Mouse (Mus musculus): ENCODE measurements around the gene Timm10. TPM values are rescaled to one million over a fixed set of nuclear protein-coding genes. Genes with fewer than 3 reads are reported as not detected.

Gene Timm10
- polyA plus RNA-seq (2015; fragmentation: Nextera tagmentation; extraction: Ambion mirVana): 69.8 and 75.2 TPM in 2 replicates

GRCm38 (mm10) chr2:84826488-84827282 is at the start of gene Timm10:
Gene Timm10, plus strand, starts transcription at chr2:84826997.
- Histone ChIP-seq H3K4me2 (ENCODE audit: low read length) (peak within 1 kb of the TSS; percentile 88), H3K9ac (ENCODE audit: low read depth, low read length) (peak within 1 kb of the TSS; percentile 62), H3K4me1 (ENCODE audit: control insufficient read depth, insufficient read depth, low read length) (peaks cover 11% of the 10 kb centered on the region), H3K9me3 (replicated peaks; ENCODE audit: control insufficient read depth, low read length, poor library complexity, severe bottlenecking) (no peaks in the 10 kb centered on the region), H3K4me3 (ENCODE audit: low read depth, low read length) (peak within 1 kb of the TSS; percentile 89), H3K27ac (ENCODE audit: low read length) (peak within 1 kb of the TSS; percentile 72), H3K27me3 (ENCODE audit: control insufficient read depth, insufficient read depth, low read depth, low read length) (no peaks in the 10 kb centered on the region), H3K36me3 (ENCODE audit: control insufficient read depth, insufficient read depth, low read length) (peaks cover 2% of the 10 kb centered on the region; the same call in 1 of the 2 replicates)
- peak; percentile 95 for ATAC-seq
- under 1% methylated on average over 34 of the region's 34 CpGs for WGBS

DNA sequence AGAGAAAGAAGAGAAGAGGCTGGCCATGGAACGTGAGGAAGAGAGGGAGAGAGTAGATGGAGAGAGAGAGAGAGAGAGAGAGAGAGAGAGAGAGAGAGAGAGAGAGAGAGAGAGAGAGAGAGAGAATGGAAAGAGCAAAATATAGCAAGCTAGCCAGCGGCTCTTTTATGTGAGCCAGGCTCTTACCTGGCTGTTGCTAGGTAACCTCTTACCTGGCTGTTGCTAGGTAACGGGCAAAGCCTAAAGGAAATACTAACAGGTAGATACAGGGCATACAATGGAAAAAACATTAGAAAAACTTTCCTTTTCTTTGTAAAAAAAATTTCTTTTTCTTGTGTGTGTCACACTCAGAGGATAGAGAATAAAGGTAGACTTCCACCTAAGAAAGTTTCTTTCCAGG is 49.1 kb upstream of the Timm10 start:
- Histone ChIP-seq H3K4me1 (ENCODE audit: control insufficient read depth, insufficient read depth, low read length) (peaks cover 9% of the 10 kb centered on the region), H3K9ac (ENCODE audit: low read depth, low read length) (no peak overlapping the region), H3K27me3 (ENCODE audit: control insufficient read depth, insufficient read depth, low read depth, low read length) (no peaks in the 10 kb centered on the region), H3K9me3 (replicated peaks; ENCODE audit: control insufficient read depth, low read length, poor library complexity, severe bottlenecking) (no peaks in the 10 kb centered on the region), H3K36me3 (ENCODE audit: control insufficient read depth, insufficient read depth, low read length) (no peaks in the 10 kb centered on the region), H3K27ac (ENCODE audit: low read length) (peak overlapping the region; percentile 88), H3K4me3 (ENCODE audit: low read depth, low read length) (no peak overlapping the region), H3K4me2 (ENCODE audit: low read length) (peak overlapping the region; percentile 31; the same call in 1 of the 2 replicates)
- 42% methylated on average over 3 of the region's 3 CpGs for WGBS
- ATAC-seq: peak; percentile 90

- Histone ChIP-seq H3K27ac (ENCODE audit: low read length) (no peak overlapping the region), H3K9me3 (replicated peaks; ENCODE audit: control insufficient read depth, low read length, poor library complexity, severe bottlenecking) (no peaks in the 10 kb centered on the region), H3K27me3 (ENCODE audit: control insufficient read depth, insufficient read depth, low read depth, low read length) (no peaks in the 10 kb centered on the region), H3K4me3 (ENCODE audit: low read depth, low read length) (no peak overlapping the region), H3K9ac (ENCODE audit: low read depth, low read length) (no peak overlapping the region), H3K4me1 (ENCODE audit: control insufficient read depth, insufficient read depth, low read length) (peaks cover 9% of the 10 kb centered on the region), H3K4me2 (ENCODE audit: low read length) (no peak overlapping the region), H3K36me3 (ENCODE audit: control insufficient read depth, insufficient read depth, low read length) (no peaks in the 10 kb centered on the region)
- ATAC-seq: no peak
- WGBS: 68% methylated on average over 6 of the region's 6 CpGs
Observed at GRCm38 (mm10) chr2:84779210-84779609, 47.6 kb upstream of the Timm10 start.

DNA sequence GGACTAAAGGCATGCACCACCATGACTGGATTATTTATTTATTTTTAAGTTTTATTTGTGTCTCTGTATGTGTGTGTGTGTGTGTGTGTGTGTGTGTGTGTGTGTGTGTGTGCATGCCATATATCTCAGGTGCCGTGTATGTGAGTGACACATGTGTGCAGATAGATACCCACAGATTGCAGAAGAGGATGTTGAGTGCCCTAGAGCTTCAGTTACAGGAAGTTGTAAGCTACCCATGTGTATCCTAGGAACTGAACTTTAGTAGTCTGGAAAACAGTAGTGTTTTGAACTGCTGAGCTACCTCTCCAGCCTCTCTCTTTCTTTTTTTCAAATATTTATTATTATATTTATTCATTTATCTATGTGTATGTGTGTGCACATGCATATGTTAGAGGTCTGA is 43.5 kb upstream of the Timm10 start:
- Histone ChIP-seq H3K4me3 (ENCODE audit: low read depth, low read length) (no peak overlapping the region), H3K4me1 (ENCODE audit: control insufficient read depth, insufficient read depth, low read length) (no peaks in the 10 kb centered on the region), H3K27ac (ENCODE audit: low read length) (no peak overlapping the region), H3K27me3 (ENCODE audit: control insufficient read depth, insufficient read depth, low read depth, low read length) (no peaks in the 10 kb centered on the region), H3K9me3 (replicated peaks; ENCODE audit: control insufficient read depth, low read length, poor library complexity, severe bottlenecking) (no peaks in the 10 kb centered on the region), H3K4me2 (ENCODE audit: low read length) (no peak overlapping the region), H3K9ac (ENCODE audit: low read depth, low read length) (no peak overlapping the region), H3K36me3 (ENCODE audit: control insufficient read depth, insufficient read depth, low read length) (no peaks in the 10 kb centered on the region)
- no peak for ATAC-seq
- 100% methylated on average over 1 of the region's 1 CpGs for whole genome bisulfite sequencing

DNA sequence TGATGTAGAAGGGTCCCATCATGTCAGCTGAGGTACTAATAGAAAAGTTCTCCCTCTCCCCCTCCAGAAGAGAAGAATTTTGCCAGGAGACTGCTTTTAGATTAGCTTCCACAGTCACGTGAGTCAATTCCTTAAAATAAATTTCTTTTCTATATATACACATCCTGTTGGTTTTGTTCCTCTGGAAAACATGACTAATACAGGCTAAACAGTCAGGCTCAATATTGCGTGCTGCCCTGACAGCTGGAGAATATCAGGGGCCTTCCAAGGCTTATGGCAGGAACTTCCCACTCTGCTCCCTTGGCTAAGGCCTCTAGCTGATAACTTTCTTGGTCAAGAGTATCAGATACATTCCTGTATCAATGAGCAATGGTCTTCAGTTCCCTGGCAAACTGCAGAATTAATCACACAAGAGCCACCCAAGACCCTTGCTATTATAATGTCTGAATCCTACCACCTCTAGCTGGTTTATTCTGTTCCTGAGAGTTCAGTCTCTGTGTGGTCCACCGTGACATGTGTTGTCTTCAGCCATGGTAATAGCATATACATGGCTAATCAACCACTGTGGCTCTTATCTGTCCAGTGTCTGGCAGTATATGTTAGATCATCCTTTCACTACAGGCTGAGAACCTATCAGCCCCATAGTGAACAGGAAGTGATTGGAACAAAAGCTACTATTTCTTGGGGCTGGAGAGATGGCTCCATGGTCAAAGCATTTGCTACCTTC is 42.8 kb upstream of the Timm10 start:
- Histone ChIP-seq H3K4me3 (ENCODE audit: low read depth, low read length) (no peak overlapping the region), H3K9me3 (replicated peaks; ENCODE audit: control insufficient read depth, low read length, poor library complexity, severe bottlenecking) (no peaks in the 10 kb centered on the region), H3K9ac (ENCODE audit: low read depth, low read length) (no peak overlapping the region), H3K27ac (ENCODE audit: low read length) (no peak overlapping the region), H3K4me1 (ENCODE audit: control insufficient read depth, insufficient read depth, low read length) (no peaks in the 10 kb centered on the region), H3K4me2 (ENCODE audit: low read length) (no peak overlapping the region), H3K27me3 (ENCODE audit: control insufficient read depth, insufficient read depth, low read depth, low read length) (no peaks in the 10 kb centered on the region), H3K36me3 (ENCODE audit: control insufficient read depth, insufficient read depth, low read length) (no peaks in the 10 kb centered on the region)
- ATAC-seq: no peak
- WGBS: 90% methylated on average over 3 of the region's 3 CpGs

DNA sequence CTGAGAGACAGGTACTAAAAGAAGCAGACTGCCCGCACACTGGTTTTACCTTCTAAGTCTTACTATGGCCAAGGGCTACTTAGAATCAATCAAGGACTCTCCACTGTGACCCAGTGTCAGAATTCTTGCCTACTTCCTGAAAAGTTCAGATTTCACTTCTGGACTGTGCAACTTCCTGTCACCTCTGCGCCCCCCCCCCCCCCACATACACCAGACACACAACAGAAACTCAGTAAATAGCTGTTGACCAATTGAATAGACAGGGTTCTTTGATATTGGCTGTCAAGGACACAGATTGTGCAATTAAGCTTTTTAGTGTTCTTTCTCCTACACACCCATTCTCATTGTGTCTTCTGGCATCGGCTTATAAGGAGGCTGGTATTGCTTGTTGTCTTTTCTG is 38.5 kb upstream of the Timm10 start:
- no peaks in the 10 kb centered on the region for H3K4me1 ChIP-seq (ENCODE audit: control insufficient read depth, insufficient read depth, low read length)
- H3K4me2 ChIP-seq (ENCODE audit: low read length): no peak overlapping the region
- 88% methylated on average over 3 of the region's 3 CpGs for WGBS
- H3K4me3 ChIP-seq (ENCODE audit: low read depth, low read length): no peak overlapping the region
- no peaks in the 10 kb centered on the region for H3K36me3 ChIP-seq (ENCODE audit: control insufficient read depth, insufficient read depth, low read length)
- no peaks in the 10 kb centered on the region for H3K9me3 ChIP-seq (replicated peaks; ENCODE audit: control insufficient read depth, low read length, poor library complexity, severe bottlenecking)
- no peak for ATAC-seq
- no peak overlapping the region for H3K27ac ChIP-seq (ENCODE audit: low read length)
- H3K9ac ChIP-seq (ENCODE audit: low read depth, low read length): no peak overlapping the region
- no peaks in the 10 kb centered on the region for H3K27me3 ChIP-seq (ENCODE audit: control insufficient read depth, insufficient read depth, low read depth, low read length)

DNA sequence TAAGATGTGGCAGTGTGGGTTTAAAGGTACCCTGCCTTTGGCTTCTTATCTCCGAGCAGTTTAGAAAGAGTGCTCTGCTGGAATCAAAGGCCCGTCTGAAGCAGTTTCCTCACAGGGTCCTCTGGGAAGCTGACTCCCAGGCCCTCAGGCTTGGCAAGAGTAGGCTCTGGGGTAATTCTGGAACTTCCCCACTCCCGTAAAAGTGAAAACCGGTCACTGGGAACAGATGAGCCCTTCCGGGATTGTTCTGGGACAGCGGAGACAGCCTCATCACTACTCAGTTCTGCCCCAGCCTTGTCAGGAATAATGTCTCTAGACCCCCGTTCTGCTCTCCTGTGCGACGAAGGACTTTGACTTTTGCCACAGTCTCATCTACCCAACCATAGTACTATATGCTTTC is 36.4 kb upstream of the Timm10 start:
- Histone ChIP-seq H3K27me3 (ENCODE audit: control insufficient read depth, insufficient read depth, low read depth, low read length) (no peaks in the 10 kb centered on the region), H3K27ac (ENCODE audit: low read length) (no peak overlapping the region), H3K36me3 (ENCODE audit: control insufficient read depth, insufficient read depth, low read length) (no peaks in the 10 kb centered on the region), H3K9me3 (replicated peaks; ENCODE audit: control insufficient read depth, low read length, poor library complexity, severe bottlenecking) (no peaks in the 10 kb centered on the region), H3K4me2 (ENCODE audit: low read length) (no peak overlapping the region), H3K9ac (ENCODE audit: low read depth, low read length) (no peak overlapping the region), H3K4me3 (ENCODE audit: low read depth, low read length) (no peak overlapping the region), H3K4me1 (ENCODE audit: control insufficient read depth, insufficient read depth, low read length) (no peaks in the 10 kb centered on the region)
- 55% methylated on average over 9 of the region's 9 CpGs for WGBS
- ATAC-seq: 0 out of 2 replicates have a peak, but pooled peaks have one; percentile 42

DNA sequence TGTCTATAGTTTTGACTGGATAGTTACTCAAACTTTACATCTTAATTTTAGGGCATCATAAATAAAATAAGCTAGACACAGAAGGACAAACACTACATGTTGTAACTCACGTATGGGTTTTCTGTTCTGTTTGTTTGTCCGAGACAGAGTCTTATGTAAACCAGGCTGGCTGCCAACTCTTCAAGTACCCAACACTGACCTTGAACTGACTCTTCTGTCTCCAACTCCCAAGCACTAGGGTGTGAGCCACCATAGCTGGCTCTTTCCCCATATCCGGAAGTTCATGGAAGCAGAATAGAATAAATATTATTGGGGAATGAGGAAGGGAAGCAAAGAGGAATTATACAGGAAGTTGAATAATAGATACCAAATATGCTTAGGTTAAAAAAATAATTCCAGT is 34.3 kb upstream of the Timm10 start:
- Histone ChIP-seq H3K4me1 (ENCODE audit: control insufficient read depth, insufficient read depth, low read length) (no peaks in the 10 kb centered on the region), H3K9me3 (replicated peaks; ENCODE audit: control insufficient read depth, low read length, poor library complexity, severe bottlenecking) (no peaks in the 10 kb centered on the region), H3K9ac (ENCODE audit: low read depth, low read length) (no peak overlapping the region), H3K36me3 (ENCODE audit: control insufficient read depth, insufficient read depth, low read length) (no peaks in the 10 kb centered on the region), H3K27me3 (ENCODE audit: control insufficient read depth, insufficient read depth, low read depth, low read length) (no peaks in the 10 kb centered on the region), H3K4me3 (ENCODE audit: low read depth, low read length) (no peak overlapping the region), H3K27ac (ENCODE audit: low read length) (no peak overlapping the region), H3K4me2 (ENCODE audit: low read length) (no peak overlapping the region)
- 85% methylated on average over 3 of the region's 3 CpGs for WGBS
- ATAC-seq: no peak

DNA sequence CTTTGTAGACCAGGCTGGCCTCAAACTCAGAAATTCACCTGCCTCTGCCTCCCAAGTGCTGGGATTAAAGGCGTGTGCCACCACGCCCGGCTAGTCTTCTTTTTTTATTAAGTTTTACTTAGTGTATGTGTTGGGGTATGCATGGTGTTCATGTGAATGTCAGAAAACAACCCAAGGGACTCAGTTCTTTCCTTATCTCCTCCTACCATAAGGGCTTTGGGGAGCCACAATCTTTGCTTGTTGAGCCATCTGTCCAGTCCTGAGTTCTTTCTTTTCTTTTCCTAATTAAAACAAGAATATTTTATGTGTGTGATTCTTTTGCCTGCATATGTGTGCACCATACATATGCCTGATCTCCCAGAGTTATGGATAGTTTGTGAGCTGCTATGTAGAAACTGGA is 33.6 kb upstream of the Timm10 start:
- Histone ChIP-seq H3K4me1 (ENCODE audit: control insufficient read depth, insufficient read depth, low read length) (peaks cover 3% of the 10 kb centered on the region; the same call in 1 of the 2 replicates), H3K4me2 (ENCODE audit: low read length) (no peak overlapping the region), H3K4me3 (ENCODE audit: low read depth, low read length) (no peak overlapping the region), H3K9ac (ENCODE audit: low read depth, low read length) (no peak overlapping the region), H3K27ac (ENCODE audit: low read length) (no peak overlapping the region), H3K27me3 (ENCODE audit: control insufficient read depth, insufficient read depth, low read depth, low read length) (no peaks in the 10 kb centered on the region), H3K9me3 (replicated peaks; ENCODE audit: control insufficient read depth, low read length, poor library complexity, severe bottlenecking) (no peaks in the 10 kb centered on the region), H3K36me3 (ENCODE audit: control insufficient read depth, insufficient read depth, low read length) (no peaks in the 10 kb centered on the region)
- WGBS: 89% methylated on average over 3 of the region's 3 CpGs
- ATAC-seq: no peak
